Mouse (Mus musculus) cerebral cortex, adult 2 months (tissue): ENCODE data around the gene Perm1.

Experiments
- WGBS: fragments of 180-500 bp; shearing (Covaris S2); methylation state at CpG from one replicate; pipeline ENCODE4 v1.1.7; 2018; 5-methylcytosine and 5-hydroxymethylcytosine counted together

Gene Perm1

DNA sequence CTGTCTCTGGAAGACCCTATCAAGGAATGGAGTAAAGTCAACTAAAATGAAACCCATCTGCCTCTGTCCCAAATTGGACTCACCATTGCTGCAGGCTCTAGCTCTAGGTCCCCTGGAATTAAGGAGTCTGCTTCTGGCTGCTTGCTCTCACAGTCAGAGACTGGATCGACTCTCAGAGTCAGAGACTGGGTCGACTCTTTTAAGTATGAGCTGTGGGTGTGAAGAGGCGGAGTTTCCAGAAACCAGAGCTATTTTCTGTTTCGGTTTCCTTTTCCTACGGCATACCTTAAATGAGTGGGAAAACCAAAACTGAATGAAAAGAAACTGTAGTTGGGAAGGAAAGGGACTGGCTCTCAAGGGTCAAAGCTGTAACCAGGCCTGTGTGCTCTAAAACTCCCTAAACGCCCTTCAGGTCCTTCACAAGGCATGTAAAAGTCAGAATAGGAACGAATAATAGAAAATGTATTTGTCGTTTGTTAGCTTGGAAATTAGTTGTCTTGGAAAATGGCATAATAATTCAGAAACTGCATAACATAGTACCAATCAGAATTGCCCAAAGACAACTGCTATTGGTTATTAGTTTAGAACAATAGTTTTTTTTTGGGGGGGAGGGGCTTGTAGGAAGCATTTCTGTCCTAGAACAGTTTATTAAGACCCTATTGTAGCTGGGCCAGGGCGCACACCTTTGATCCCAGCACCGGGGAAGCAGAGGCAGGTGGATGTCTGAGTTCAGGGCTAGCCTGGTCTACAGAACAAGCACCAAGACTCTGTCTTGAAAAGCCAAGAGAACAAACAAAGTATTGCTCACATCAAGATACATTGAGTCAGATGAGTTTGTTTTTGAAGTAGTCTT lies 14.8 kb upstream of the Perm1 start, which contains the start of gene Isg15:
Gene Isg15, minus strand, starts transcription at position 196 of the 853 bp plus-strand sequence.
- WGBS = 51% methylated on average over 10 of the region's 10 CpGs

DNA sequence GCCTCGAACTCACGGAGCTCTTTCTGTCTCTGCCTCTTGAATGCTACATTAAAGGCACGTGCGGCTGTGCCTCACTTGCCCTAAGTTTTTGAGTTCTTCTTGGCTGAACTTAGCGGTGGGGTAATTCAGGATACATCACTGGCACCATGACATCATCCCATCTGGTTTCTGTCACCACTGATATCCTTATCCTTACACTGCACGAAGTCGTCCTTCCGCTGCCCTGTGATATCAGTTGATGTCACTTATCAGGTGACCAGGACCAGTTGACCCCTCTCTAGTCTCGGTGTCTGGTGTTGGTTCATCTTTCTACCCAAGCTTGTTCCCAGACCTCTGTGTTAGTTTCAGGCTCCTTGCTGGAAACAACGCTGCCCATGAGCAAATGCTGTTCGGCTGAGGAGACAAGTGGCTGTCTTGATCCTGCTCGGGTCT lies 13.2 kb upstream of the Perm1 start:
- WGBS = 37% methylated on average over 12 of the region's 12 CpGs

DNA sequence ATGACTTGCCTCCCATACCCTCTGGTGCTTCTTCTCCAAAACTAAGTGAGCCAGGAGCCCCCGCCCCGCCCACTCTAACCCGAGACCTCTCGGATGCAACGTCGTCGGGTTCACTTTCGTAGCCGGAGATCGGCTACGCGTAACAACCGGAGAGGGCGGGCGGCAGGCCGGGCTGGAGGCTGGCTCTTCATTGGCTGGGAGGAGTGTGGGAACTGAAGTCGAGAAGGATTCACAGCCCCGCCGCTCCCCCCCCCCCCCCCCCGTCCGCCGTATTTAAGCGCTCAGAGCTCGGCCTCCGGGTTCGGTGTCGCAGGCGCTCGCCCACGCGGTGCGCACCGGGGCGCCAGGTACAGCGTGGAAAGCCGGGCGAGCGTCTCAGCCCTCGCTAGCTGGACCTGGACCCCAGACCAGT lies 12.7 kb upstream of the Perm1 start, which contains the start of gene AW011738:
Gene AW011738, plus strand, starts transcription at position 304 of the 412 bp plus-strand sequence.
- WGBS = under 1% methylated on average over 37 of the region's 39 CpGs

DNA sequence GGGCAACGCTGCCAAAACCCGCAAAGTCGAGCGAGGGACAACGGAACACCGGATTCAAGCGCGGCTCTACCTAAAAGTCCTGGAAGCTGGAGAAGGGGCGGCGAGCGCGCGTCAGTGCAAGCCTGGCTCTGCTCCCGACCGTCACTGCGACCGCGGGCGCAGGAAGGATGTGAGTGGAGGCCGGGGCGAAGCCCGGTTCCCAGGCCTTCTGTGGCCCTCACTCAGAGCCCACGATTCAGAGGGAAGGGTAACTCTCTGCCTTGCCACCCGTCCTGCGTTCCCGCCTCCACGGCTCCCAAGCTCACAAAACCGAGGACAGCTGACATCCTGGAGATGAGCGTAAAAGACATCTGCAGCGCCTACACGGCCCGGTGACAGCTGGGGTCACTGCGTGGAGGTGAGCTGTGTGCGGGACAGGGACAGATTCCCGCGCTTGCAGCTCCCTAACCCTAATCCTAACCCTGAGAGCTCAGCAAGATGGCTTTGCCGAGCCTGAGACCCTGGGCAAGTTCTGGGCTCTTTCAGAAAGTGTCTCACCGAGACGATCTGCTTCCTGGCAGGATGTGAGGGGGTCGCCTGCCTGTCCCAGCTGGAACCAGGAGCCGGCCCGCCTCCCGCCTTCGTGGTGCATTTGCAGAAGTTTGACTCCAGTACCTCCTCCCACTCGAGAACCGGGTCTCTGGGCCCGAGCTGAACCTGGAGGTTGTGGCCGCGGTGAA lies 12.1 kb upstream of the Perm1 start:
- WGBS = under 1% methylated on average over 49 of the region's 49 CpGs

DNA sequence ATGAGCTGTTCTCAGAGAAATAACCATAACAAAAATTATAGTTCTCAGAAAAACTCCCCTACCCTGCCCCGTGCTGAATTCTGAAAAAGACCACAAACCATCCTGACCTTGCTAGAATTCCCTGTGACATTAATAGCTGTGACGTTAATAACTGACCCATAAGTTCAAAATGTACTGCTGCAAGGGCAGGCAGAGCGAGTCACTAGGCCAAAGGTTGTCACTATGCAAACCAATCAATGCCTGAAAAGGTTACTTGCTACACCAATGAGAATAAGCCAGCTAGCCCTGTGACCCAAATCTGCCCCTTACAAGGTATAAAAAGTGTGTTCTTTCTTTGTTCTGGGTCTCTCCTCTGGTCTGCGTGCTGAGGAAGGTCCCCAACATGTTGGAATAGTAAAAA lies 6.8 kb upstream of the Perm1 start:
- WGBS = 96% methylated on average over 4 of the region's 4 CpGs

DNA sequence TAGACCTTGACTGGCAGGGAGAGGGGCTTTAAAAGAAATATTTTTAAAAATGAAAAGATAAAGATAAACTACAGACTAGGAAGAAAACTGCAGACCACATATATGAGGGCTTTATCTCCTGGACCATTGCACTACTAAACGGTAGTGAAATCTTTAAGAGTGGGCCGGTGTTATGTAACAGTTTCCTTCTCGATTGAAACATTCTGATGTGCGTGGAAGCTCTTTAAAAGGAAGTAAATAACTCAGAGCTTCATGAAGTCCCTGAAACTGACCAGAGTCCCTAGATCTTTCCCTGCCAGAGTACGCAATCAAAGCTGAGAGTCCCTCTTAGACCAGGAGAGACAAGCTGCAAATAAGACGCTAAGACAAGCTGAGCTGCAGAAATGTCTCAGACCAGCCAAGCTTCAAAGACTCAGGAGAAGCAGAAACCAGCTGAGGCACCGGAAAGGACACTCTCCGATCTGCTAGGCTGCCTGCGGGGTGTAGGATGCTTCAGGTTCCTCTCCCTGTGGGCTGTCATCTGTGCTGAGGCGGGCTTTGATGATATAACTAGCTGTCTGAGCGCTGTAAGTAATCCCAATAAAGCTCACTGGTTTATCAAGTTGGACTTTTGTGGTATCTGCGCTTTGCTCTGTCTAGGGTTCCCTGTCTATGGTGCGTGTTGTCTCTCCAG lies 5.6 kb upstream of the Perm1 start:
- 72% methylated on average over 13 of the region's 13 CpGs for WGBS

DNA sequence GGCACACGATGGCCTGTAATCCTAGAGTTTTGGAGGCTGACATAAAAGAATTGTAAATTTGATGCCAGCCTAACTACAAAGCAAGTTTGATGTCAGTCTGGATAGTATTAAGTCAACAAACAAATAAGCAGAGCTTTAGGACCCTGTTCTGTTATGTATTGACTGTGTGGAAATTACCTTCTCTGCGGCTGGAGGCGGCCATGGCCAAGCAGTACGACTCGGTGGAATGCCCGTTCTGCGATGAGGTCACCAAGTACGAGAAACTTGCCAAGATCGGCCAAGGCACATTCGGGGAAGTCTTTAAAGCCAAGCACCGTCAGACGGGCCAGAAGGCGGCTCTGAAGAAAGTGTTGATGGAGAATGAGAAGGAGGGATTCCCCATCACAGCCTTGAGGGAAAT lies 2.5 kb upstream of the Perm1 start:
- WGBS = 92% methylated on average over 13 of the region's 13 CpGs

DNA sequence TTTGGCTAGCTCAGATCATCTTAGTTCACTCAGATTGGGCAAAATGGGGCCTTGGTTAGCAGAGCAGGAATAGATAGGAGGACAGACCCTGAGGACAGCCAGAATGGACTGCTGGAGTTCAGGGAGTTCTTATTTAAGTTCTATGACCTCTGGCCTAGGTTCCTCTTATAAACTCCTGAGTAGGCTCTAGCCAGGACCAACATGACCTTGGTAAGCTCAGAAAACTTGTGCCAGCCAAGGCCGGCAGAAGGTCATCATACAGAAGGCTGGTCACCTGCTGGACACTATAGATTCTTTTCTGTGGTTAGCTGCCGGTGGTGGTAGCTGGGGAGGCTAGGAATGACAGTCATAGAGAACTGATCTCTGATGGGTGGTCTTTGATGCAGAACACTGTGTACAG lies 528 bp downstream of the Perm1 start:
- WGBS = 93% methylated on average over 2 of the region's 2 CpGs

DNA sequence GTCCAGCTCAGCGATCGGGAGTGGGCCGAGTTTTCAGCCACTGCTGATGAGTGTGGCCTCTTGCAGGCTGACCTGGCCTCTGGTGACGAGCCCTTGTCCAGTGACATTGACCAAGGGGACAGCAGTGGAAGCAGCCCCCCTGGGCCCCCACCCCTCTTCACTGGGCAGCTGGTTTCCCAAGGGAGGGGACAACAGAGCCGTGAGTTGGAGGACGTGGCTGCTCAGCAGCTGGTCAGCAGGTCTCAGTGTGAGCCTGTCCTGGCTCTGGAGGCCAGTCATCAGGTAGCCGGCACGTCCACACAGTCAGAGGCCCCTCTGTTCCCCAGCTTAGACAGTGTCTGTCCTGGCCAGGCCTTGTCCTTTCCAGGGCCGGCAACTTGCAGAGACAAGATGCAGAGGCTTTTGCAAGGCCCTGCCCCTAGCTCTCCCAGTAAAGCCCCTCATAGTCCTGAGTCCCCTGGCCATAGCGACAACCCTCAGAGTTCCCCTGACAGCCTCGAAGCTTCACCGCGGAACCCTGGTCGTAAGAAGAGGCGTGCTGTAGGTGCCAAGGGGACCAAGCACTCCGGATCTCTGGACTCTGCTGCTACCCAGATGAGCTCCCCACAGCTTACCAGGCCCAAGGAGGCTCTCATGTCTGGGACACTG lies 1.5 kb downstream of the Perm1 start:
- WGBS = 85% methylated on average over 16 of the region's 16 CpGs

DNA sequence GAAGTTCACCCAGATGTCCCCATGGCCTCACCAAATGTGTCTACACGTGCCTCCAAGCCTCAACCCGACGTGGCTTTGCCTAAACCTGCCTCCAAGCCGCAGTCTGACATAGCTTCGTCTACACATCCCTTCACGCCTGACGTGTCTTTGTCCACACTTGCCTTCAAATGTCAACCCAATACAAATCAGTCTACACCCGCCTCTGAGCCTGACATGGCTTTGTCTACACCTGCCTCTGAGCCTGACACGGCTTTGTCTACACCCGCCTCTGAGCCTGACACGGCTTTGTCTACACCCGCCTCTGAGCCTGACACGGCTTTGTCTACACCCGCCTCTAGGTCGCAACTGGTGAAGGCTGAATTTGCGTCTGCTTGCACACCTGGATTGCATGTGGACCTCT lies 2.2 kb downstream of the Perm1 start:
- WGBS = 89% methylated on average over 16 of the region's 16 CpGs

DNA sequence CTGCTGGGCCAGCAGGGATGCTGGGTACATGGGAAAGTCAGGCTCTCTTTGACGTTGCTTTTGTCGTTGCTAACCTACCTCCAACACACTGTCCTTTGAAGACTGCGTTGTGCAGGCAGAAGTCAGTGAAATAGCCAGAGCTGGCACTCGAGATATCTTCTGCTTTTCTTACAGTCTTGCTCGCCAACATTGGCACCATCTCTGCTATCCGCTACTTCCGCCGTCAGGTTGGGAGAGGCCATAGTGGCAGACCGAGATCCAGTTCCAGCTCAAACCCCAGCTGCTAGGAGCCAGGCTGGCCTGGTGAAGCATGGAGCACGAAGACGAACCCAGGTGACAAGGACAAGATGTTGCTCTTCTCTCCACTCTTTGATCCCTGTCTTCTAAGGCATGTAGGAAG lies 4.3 kb downstream of the Perm1 start:
- 88% methylated on average over 11 of the region's 11 CpGs for WGBS

DNA sequence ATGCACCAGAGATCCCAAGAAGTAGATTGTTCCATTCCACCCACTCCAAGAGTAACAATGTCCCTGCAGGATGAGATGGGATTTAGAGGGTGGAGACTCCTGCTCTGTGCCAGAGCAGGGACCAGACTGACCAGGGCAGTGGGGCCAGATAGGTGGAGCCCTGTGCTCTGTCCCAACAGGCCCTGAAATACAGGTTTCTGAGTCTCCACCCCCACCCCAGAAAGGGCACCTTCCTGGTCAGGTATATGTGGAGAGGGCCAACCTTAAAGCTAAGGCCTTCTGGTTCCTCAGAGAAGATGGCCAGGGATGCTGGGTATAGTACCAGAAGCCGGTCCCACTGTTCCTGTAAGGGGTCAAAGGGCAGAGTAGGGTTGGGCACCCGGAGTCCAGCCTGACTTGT lies 8.6 kb downstream of the Perm1 start:
- WGBS = 89% methylated on average over 2 of the region's 2 CpGs

DNA sequence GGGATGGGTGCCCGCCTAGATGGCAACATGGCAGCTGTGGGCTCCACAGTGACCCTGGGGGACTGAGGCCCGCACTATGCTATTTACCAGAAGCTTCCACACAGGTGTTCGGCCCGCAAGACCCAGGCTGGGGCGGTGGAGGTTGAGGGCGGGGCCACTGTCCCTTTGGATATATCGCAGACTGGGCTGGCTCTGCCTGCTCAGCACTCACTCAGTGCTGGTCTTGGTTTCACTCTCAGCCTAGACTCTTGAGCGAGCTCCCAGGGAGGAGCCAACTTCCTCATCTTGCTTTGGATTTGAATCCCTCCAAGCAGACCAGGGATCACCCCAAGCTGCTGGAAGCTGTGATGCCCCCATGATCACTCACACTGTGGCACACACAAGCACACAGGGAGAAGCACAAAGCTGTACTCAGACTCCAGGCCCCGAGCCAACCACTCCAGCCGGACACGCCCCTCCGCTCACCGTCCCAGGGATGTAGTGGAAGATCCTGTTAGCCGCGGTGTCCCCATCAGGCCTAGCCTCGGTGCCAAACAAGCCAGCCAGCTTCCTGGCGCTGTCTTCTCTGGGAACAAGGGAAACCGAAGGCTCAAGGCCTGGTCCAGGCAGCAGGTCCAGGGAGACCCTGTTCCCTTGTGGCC lies 12.2 kb downstream of the Perm1 start:
- 48% methylated on average over 18 of the region's 18 CpGs for WGBS

DNA sequence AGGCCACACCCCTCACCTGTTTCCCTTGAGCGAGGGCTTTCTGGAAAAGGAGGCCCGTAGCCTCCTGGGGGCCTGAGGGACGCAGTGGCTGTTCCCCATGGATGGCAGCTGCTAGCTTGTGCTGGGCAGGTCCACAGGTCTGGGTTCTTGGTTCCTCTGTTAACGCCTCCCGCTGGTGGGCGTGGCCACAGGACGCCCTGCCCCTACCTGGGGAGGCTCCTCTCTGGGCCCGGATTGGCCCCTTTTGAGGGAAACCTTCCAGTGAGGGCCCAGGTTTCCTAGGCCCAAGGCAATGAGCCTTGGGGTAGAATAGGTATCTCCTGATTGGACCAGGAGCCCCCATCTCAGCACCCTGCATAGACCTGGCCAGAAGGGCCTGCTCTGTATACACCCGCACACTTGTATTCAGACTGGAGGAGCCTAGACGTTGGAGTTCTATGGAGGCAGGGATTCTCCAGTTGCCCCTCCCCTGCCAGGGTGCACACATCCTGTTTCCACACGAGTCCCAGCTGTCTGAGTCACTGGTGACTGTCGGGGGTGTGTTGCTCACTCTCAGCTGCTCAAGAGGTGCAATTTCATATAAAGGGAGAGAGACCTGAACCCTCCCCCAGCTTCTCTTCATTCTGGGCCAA lies 12.8 kb downstream of the Perm1 start:
- WGBS = 25% methylated on average over 12 of the region's 12 CpGs

DNA sequence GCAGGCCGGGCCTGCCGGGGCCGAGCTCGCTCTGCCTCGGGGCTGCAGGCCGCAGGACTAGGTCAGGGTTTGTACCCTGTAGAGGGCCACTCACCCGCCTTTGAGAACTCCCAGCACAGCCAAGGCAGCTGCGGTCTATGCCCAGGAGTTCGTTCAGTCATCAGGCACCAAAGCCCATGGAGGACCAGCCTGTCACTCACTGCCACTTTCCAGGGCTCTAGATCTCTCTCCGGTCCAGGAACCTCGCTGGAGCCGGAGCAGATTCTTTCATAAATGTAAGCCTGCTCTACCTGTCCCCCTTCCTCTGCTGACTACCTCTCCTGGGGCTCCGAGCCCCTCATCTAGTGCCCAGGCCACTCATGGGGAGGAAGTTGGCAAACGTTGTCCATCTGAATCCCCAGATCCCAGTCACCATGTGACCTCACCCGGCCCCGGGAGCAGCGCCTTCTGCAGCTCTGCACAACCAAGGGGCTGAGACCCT lies 18.4 kb downstream of the Perm1 start:
- WGBS = 7% methylated on average over 17 of the region's 17 CpGs

DNA sequence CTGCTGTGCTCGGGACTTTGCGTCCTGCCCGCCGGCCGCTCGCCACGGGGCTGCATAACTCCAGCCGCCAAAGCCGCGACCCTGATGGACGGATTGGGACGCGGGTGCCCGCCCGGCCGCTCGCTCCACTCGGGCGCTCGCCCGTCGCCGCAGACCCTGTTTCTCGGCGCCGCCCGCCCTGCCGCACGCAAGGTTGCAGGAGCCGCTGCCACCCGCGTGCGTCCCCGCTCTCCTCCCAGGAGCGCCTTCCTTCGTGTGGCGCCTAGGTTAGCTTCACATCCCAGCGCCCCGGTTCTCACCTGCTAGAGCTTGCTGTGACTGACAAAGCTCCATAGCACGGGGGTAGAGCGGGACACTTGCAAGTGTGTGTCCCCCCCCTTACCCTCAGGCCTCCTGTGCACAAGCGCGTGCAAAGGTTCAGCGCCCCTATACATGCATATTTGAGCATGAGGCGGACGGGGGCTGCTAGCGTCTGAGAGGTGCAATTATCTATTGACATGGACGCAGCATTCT lies 19.1 kb downstream of the Perm1 start, which contains the start of gene Plekhn1:
Gene Plekhn1, minus strand, starts transcription at position 157 of the 513 bp plus-strand sequence.
- WGBS = 1% methylated on average over 42 of the region's 48 CpGs

DNA sequence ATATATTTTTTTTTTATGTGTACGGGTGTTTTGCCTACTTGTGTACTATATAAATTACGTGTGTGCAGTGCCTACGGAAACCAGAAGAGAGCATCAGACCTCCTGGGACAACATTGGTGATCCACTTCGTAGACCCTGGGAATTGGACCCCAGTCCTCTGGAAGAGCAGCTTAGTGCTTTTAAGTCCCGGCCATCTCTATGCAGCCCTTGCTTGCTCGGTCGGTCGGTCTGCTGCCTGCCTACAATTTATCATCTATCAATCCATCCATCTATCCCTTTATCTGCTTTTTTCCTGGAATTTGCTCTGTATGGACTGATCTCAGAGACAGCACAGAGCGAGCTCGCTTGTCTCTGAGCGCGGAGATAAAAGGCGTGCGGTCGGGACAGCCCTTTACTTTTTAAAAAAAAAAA lies 19.7 kb downstream of the Perm1 start:
- WGBS = under 1% methylated on average over 15 of the region's 15 CpGs

DNA sequence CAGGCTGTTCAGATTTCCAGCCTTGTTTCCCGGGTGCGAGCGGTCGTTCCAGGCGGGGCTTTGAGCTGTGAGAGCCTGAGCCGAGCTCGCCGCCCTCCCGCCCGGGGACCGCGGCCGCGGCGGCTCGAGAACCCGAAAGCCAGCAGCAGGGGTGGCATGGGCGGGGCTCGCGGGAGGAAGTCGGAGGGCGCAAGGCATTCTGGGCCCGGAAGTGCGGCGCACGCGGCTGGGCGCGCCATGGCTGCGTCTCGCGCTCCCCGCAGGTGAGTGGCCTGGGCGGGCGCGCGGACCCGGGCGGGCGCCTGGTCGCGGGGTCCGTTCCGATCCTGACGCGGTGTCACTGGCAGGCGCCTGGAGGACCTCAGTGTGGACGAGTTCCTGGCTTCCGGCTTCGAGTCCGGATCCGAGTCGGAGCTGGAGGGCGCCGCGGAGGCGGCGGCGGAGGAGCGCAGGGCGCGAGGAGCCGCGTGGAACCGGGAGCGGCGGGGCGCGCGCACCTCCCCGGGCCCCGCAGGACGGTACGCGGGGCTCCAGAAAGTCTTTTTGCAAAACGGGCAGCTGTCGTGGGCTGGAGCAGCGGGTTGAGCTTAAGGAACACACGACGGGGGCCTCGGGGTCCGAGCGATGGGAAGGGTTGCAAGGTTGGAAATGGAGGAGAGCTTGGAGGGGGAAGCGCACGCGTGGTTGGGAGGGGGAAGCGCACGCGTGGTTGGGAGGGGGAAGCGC lies 20.3 kb downstream of the Perm1 start, which contains the start of gene Noc2l:
Gene Noc2l, plus strand, starts transcription at position 203 of the 726 bp plus-strand sequence.
- WGBS = under 1% methylated on average over 90 of the region's 90 CpGs

DNA sequence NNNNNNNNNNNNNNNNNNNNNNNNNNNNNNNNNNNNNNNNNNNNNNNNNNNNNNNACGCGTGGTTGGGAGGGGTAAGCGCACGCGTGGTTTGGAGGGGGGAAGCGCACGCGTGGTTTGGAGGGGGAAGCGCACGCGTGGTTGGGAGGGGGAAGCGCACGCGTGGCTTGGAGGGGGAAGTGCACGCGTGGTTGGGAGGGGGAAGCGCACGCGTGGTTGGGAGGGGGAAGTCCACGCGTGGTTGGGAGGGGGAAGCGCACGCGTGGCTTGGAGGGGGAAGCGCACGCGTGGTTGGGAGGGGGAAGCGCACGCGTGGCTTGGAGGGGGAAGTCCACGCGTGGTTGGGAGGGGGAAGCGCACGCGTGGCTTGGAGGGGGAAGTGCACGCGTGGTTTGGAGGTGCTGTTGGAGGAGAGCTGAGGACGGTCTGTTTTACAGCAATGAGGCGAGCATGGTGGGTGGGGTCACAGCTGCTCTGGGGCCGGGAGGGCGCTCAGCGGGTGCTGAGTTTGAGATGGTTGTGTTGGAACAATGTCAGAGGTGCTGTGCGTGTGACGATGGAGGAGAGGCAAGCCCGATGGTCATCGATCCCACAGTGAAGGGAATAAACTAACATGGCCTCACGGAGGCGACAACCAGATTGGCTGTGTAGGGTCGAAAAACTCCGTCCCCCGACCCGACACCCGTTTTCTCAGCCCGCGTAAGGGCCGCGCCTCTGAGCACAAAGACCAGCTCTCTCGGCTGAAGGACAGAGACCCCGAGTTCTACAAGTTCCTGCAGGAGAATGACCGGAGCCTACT lies 21.2 kb downstream of the Perm1 start:
- WGBS = 22% methylated on average over 57 of the region's 60 CpGs
